Mouse (Mus musculus) left cerebral cortex, postnatal 10 days (tissue): ENCODE data around the gene Nrbp1. TPM values are rescaled to one million over a fixed set of nuclear protein-coding genes. Genes with fewer than 3 reads are reported as not detected.

Experiments
- DNase-seq, 2 experiments: peaks; one replicate each; pipeline ENCODE4 v3.0.0; 2021 to 2022; ENCODE audit warnings: low spot score in 2 of 2, mixed read lengths in 1 of 2; ENCODE audit errors: extremely low spot score in 1 of 2
- intact Hi-C: fragments of 180-260 bp; cut with DNase I; formaldehyde crosslinking; loops from one replicate; pipeline ENCODE4 v1.15.1; 2025
- total RNA-seq, 2 experiments: library from RNA; stranded (reverse); gene quantifications; 2 replicates each; pipeline ENCODE4 v1.2.3; 2021

Gene Nrbp1
- total RNA-seq = 10 to 100 TPM; 73.0 to 77.3 TPM

DNA sequence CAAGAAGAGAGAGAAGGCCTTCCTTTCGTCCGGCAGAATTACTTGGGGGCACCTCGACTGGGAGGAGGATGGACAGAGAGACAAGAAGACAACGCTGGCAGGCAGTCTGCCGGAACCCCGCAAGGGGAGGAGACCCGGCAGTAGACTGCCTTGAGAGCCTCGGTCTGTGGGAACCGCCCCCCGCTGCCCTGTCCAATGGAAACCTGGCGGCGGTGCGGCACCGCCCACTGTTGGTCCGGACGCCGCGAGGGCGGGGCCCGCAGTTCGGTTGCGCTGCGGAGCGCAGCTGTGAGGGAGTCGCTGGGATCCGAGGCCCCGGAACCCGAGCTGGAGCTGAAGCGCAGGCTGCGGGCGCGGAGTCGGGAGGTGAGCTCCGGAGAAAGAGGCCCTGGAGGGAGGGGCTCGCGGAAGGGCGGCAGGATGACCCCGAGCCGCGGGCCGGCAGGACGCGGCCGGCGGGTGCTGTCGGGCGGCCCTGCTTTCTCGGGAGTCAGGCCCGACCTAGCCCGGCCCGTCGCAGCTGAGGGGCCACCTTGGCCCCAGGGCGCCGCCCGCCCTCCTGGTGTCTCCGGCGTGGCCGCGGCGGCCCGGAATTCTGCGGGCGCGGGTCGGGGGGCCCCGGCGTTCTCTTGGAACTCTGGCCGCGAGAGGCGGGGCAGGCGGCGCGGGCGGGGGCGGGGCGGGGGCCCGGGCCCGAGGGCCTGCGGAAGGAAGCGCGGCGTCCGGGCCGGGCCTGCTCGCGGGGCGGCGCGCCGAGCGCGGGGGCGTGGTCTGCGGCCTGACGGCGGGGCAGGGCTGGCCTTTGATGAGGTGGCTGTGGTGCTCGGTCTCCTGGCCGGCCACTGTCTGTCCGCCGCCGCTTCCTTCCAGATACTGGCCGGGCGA lies at the start of gene Nrbp1, which contains the start of gene Gm9970:
Gene Nrbp1, plus strand, starts transcription at position 228 of the 885 bp plus-strand sequence.
Gene Gm9970, minus strand, starts transcription at position 596 of the 885 bp plus-strand sequence.
- intact Hi-C loops = loop anchor here (2.0 kb wide), 1 partner anchor 20 kb away; the partner anchor contains the start of gene Ppm1g
- peak; percentile 93 to 98 for DNase-seq

DNA sequence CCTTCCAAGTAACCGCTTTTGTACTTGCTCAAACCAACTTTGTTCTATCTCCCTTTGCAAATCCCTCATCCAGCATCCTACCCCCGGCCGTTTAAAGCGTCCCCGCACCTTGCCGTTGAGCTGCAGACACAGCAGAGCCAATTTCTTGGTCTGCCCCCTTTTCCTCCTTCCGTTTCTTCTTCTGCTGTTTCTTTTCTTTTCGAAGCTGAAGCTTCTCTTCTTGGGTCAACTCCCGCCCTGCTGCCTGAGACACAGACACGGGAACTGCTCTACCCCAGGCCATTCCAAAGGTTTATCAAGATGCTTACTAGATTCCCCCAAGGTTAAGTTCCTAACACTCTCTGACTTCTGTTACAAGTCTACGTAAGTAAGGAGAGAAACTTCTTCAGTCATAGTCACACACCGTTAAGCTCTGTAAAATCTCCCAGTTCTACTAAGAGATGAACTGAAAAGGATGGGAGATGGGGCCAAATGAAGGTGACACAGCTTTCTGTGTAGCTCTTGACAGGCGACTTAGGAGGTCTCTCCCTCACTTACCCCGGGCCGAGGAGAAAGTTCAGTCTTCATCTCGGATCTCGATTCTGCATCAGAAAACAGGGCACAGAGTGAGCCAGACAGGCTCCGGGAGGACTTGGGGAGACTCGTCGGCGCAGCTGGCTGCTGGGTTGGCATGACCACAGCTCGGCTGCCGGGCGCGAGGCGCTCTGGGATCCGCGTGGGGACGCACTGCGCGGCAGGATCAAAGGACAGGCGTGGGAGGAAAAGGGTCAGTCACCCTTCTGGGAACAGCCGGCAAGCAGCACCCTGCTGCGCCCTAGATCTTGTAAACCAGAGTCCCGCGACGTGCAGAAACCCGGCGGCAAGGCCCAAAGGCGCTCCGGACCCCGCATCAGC lies 48.4 kb upstream of the Nrbp1 start:
- DNase-seq = peak; percentile 60 to 90
- intact Hi-C loops = no loop called here

DNA sequence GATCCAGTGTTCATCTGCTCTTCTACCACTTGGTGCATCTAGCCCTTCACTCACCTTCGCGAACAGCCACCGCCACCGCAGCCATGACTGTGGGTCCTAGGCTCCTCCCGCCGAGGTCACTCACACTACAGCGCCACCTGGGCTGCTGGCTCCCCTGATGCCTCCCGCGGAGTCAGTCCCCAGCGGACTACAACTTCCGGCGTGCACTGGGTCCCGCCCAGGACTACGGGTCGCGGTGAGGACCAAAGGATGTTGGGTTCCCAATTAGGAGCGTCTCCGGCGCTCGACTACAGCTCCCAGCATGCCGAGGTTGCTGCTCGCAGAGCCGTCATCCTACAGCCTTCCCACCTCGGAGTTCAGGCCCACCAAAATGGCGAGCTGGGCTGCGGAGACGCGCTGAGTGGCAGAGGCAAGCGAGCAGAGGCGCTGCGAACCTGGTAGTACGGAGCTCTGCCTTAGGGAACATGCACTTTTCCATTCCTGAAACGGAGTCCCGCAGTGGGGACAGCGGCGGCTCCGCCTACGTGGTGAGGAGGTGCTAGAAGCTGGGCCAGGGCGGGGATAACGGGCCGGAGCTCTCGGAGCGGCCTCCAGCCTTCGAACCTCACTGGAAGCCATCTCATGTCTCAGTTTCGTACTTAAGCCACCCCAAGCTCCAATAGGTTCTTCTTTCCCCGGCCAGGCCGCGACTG lies 47.6 kb upstream of the Nrbp1 start, which contains the start of the genes Snx17 and Eif2b4:
Gene Snx17, plus strand, starts transcription at position 289 of the 692 bp plus-strand sequence.
Gene Eif2b4, minus strand, starts transcription at position 492 of the 692 bp plus-strand sequence.
- peak; percentile 99 for DNase-seq
- intact Hi-C loops = no loop called here

DNA sequence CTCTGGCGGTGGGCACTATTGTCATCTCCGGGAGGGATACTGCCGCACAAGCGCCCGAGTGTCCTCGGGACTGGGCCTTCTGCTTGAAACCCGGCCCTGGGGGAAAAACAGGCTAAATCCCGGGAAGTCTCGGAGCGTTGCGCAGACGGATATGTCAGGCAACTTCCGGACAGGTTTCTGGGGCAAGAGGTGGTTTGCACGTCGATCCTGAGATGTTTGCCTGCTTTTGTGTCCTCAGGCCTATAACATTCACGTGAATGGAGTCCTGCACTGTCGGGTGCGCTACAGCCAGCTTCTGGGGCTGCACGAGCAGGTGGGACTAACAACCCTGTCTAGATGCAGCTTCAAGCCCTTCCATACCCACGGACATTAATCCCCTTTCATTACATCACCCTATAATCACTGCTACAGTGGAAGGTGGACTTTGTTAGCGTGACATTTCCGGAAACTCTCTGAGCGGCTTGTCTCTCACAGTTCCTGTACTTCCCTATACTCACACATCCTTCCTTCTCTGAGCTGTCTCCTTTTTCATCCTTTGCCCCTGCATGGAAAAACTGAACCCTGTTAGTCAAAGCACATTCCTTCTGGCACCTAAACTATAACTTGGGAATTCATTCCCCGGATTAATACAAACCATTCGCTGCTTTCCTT lies 46.9 kb upstream of the Nrbp1 start:
- intact Hi-C loops = no loop called here
- DNase-seq = no peak

DNA sequence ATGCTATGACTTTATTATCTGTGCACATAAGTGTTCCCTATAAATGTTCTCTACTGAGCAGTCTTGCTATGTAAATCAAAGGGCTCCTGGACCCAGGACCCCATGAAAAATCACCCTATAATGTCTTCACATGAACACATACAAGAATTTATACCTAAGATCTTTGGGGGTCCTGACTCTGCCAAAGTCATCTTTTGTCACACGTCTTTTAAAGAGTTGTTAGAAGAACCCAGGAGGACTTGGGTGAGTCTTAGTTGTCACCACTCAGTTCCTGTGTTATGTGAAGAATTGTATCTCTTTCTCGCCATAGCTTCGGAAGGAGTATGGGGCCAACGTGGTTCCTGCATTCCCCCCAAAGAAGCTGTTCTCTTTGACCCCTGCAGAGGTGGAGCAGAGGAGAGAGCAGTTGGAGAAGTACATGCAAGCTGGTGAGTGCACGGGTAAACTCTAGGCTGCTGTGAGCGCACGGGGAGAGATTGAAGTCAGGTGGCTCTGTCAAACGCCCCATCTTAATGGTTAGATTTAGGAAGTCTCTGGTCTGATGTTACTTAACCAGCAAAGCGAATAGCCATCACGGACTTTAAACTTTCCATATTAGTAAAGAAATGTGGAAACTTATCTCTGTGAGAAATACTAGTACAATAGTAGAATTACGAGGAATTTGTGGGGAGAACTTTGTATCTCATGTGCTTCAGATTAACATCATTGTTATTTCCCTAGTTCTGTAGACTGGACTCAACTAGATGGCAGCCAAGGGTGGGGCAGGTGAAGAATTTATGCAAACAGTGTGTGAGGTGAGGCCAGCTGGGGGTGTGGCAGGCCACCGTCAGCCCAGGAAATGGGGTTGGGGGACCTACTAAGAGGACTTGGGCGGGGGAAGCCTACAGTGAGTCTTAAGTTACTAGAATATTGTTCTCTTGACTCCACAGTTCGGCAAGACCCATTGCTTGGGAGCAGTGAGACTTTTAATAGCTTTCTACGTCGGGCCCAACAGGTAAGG lies 45.9 kb upstream of the Nrbp1 start:
- DNase-seq = no peak
- intact Hi-C loops = loop anchor here (5.0 kb wide), 1 partner anchor 58 kb away; the partner anchor contains the start of gene Krtcap3

DNA sequence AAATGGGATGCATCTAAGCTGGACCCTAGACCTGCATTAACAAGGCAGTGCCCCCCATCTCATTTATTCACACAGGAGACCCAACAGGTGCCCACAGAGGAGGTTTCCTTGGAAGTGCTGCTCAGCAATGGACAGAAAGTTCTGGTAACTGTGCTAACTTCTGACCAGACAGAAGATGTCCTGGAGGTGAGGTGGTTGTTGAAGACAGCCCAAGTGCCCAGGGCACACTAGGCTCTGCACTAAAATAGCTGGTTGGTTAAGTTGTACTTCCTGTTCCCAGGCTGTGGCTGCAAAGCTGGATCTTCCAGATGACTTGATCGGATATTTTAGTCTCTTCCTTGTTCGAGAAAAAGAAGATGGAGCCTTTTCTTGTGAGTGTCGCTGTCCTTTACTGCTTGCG lies 45.0 kb upstream of the Nrbp1 start:
- DNase-seq = no peak
- intact Hi-C loops = loop anchor here (5.0 kb wide), 1 partner anchor 57 kb away; the partner anchor contains the start of gene Krtcap3

DNA sequence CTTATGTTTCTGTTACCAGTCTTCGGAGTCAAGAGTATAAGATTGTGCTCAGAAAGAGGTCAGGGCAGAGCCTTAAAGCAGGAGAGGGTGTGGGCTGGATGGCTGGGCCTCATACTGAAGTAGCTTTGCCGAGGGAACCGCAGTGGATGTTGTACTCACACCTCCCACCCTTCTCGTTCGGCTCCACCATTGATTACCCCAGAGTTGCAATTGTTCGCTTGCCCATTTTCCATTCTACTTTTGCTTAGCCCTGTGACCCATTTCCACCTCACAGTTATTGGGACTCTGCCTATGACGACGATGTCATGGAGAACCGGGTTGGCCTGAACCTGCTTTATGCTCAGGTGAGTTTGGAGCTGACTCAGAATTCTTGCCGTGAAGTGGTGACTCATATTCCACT lies 44.5 kb upstream of the Nrbp1 start:
- intact Hi-C loops = loop anchor here (5.0 kb wide), 1 partner anchor 56 kb away; the partner anchor contains the start of gene Krtcap3

DNA sequence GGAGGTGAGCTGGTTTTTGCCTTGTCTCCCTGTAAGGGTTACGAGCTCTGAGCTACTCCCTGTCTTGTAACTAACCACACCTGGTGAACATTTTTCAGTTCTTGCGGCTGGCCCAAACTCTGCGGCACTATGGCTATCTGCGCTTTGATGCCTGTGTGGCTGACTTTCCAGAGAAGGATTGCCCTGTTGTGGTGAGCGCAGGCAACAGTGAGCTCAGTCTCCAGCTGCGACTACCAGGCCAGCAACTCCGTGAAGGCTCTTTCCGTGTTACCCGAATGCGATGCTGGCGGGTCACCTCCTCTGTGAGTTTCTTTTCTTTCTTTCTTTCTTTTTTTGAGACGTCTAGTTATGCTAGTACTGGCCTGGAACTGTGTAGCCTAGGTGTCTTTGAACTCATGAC lies 43.6 kb upstream of the Nrbp1 start:
- intact Hi-C loops = loop anchor here (5.0 kb wide), 1 partner anchor 55 kb away; the partner anchor contains the start of gene Krtcap3
- DNase-seq = no peak

More for the DNA sequence above, 44.5 kb upstream of the Nrbp1 start:
- DNase-seq = no peak

DNA sequence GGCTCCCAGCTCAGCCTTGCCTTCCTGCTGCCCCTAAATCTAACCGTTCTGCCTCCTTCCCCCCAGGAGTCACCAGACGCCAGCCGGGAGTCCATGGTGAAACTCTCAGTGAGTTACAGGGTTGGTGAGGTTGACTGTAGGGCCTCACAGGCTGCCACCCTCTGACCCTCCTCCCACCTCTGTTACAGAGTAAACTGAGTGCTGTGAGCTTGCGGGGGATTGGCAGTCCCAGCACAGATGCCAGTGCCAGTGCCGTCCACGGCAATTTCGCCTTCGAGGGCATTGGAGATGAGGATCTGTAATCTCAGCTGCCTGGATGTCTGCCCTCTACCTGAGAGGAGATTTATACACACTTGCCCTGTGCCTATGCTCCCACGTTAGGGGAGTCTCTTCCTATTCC lies 42.5 kb upstream of the Nrbp1 start:
- no peak for DNase-seq
- intact Hi-C loops = loop anchor here (5.0 kb wide), 1 partner anchor 54 kb away; the partner anchor contains the start of gene Krtcap3

DNA sequence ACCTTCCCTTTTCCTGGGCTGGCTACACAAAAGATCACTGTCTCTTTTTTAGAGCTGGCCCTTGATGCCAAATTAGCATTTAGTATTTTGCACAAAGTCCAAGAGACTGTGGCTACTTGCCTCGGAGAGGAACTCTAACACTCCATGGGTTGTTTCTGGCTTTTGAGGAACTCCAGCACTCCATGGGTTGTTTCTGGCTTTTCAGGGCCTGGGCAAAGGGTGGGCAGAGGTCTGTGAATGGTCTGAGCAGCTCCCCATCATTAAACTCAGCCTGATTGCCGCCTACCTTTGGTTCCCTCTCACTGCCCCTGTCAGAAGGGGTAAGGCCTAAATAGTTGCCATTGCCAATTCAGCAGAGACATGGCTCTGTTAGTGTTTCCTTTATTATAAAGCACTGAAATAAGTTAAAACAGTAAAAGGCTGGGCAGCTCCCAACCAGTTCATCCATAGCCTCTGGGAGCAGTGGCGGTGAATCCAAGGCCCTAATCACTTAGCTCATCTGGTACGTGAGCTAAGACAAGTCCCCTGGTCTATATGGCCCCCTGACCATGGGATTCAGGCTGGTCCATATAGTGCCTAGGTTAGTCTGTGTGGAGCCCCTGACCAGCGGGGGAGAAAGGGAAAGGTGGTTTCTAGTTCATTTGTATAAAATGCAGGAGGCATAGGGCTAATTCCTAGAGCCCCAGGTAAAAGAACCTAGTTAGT lies 41.9 kb upstream of the Nrbp1 start:
- DNase-seq = no peak
- intact Hi-C loops = loop anchor here (5.0 kb wide), 1 partner anchor 54 kb away; the partner anchor contains the start of gene Krtcap3

DNA sequence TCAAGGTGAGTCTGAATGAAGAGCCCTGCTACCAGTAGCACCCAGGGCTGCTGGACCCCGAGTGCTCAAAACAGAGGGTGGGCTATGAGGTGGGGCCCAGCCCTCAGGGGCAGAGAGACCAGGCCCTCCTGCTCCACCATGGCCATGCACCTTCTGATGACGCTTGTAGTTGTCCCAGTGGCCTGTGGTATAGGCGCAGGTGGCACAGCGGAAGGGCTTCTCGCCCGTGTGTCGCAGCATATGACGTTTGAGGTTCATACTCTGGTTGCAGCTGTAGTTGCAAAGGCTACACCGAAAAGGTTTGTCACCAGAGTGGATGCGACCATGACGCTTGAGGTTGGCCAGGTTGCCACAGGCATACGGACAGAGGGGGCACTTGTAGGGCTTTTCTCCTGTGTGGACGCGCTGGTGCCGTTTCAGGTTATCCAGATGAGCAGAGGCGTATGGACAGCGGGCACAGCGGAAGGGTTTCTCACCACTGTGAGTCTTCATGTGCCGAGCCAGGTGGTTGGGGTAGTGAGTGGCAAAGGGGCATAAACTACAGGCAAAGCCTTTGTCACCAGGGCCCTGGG lies 41.3 kb upstream of the Nrbp1 start:
- no peak for DNase-seq

DNA sequence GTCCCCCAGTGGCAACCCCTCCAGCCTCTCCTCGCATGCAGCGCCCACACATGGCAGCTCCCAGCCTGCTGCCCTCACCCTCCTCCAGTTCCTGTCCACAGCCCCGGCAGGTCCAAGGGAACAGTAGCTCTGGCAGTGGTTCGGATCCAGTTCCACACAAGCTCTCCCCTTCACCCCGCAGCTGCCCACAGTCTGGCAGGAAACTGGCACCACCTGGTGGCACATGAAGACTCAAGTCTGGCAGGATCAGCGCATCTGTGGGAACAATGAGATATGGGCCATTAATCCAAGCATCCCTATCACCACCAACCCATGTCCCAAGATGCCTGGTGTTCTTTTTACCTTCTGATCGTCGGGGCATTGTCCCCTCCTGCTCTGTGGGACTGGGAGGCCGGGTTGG lies 40.8 kb upstream of the Nrbp1 start:
- intact Hi-C loops = loop anchor here (5.0 kb wide), 1 partner anchor 52 kb away; the partner anchor contains the start of gene Krtcap3
- DNase-seq = peak in 1 of 2 experiments; percentile 49

More for the DNA sequence above, 41.3 kb upstream of the Nrbp1 start:
- intact Hi-C loops = loop anchor here (5.0 kb wide), 1 partner anchor 53 kb away; the partner anchor contains the start of gene Krtcap3

DNA sequence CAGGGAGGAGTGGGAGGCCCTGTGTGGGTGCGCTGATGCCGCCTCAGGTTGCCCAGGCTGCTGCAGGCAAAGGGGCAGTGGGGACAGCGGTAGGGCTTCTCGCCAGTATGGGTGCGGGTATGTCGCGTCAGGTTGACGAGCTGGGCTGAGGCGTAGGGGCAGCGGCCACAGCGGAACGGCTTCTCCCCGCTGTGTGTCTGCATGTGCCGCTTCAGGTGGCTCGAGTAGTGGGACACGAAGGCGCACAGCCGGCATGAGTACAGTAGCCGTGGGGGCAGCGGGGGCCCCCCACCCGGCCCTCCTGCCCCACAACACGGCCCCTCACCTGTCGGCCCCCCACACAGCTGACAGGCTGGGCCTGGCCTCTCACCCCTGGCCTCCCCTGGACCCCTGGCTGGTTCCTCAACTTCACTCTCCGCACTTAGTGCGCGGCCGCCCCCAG lies 40.3 kb upstream of the Nrbp1 start:
- intact Hi-C loops = no loop called here
- peak in 1 of 2 experiments; percentile 68 for DNase-seq

DNA sequence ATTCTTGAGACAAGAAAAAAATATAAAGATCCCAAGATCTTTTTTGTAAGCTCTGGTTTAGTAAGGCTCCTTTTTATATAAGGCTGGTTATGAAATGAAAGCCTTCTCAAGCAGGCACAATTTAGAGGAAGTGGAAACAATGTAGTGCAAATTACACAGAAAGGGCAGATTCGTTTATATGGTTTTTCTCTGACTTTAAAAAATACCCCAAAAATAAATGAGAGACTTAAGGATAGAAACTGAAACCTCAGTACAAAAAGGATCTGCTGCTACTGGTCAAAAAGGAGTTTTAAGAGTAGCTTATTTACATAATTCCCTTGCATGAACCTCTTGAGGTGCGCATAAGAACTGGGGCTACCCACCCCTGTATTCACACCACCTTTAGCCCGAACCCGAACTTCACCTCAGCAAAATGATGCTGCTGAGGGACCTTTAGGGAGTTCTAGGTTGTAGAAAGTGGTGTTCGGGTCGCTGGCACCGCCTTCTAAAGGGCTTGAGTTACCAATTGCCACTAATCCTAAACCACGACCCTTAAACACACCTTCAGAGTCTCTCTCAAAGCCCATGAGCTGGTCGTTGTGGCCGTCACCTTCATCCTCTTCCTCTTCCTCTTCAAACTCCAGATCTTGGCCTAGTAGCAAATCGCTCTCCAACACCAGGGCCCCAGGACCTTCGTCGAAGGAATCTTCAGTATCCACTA lies 39.5 kb upstream of the Nrbp1 start:
- no peak for DNase-seq
- intact Hi-C loops = no loop called here
